Mouse (Mus musculus) midbrain, embryonic 16.5 days (tissue): ENCODE measurements around the gene Gata3. TPM values are rescaled to one million over a fixed set of nuclear protein-coding genes. Genes with fewer than 3 reads are reported as not detected.
A peak's percentile ranks its signal among the peaks of the same experiment; 100 is the strongest.

Experiments
- ATAC-seq: fragments of 200-750 bp; cut with Nextera tagmentation; 2 replicates; pipeline ENCODE4 v1.8.0; 2017; ENCODE audit warnings: moderate TSS enrichment
- H3K27ac ChIP-seq: fragments of 300-500 bp; sonication (generic); 2 replicates; pipeline ENCODE4 v1.5.1; 2014; ENCODE audit warnings: mild to moderate bottlenecking, low read length, mixed read lengths
- H3K27me3 ChIP-seq: fragments of 300-500 bp; sonication (generic); 2 replicates; pipeline ENCODE4 v1.6.1; 2014; ENCODE audit warnings: low read depth, low read length, mixed read lengths; ENCODE audit not compliant: control insufficient read depth, insufficient read depth
- H3K36me3 ChIP-seq: fragments of 300-500 bp; sonication (generic); 2 replicates; pipeline ENCODE4 v1.6.1; 2014; ENCODE audit warnings: mild to moderate bottlenecking, low read length, moderate library complexity, mixed read lengths; ENCODE audit not compliant: control insufficient read depth, insufficient read depth
- H3K4me1 ChIP-seq: fragments of 300-500 bp; sonication (generic); 2 replicates; pipeline ENCODE4 v1.6.1; 2014; ENCODE audit warnings: mild to moderate bottlenecking, low read length, mixed read lengths; ENCODE audit not compliant: control insufficient read depth, insufficient read depth
- H3K4me2 ChIP-seq: fragments of 300-500 bp; sonication (generic); 2 replicates; pipeline ENCODE4 v1.6.1; 2014; ENCODE audit warnings: mild to moderate bottlenecking, low read length, mixed read lengths
- H3K4me3 ChIP-seq: fragments of 300-500 bp; sonication (generic); 2 replicates; pipeline ENCODE4 v1.5.1; 2014; ENCODE audit warnings: low read depth, mild to moderate bottlenecking, low read length, moderate library complexity, mixed read lengths
- H3K9ac ChIP-seq: fragments of 300-500 bp; sonication (generic); 2 replicates; pipeline ENCODE4 v1.6.1; 2014; ENCODE audit warnings: low read depth, low read length, mixed read lengths
- H3K9me3 ChIP-seq: fragments of 300-500 bp; sonication (generic); replicated peaks from 2 replicates; pipeline ENCODE4 v1.6.1; 2014; ENCODE audit warnings: mild to moderate bottlenecking, low read length, mixed read lengths; ENCODE audit not compliant: control insufficient read depth, poor library complexity, severe bottlenecking
- WGBS: fragments of 180-500 bp; shearing (Covaris S2); extraction: QIAGEN DNeasy Blood & Tissue Kit; methylation state at CpG from one replicate; pipeline ENCODE4 v1.1.7; 2014; 5-methylcytosine and 5-hydroxymethylcytosine counted together
- polyA plus RNA-seq: library from polyadenylated mRNA; unstranded; fragments of >200 nt; fragmentation: Nextera tagmentation; extraction: Ambion mirVana; gene quantifications from 2 replicates; pipeline ENCODE4 v1.2.1, GENCODE M21; 2015

Gata3 gene
- polyA plus RNA-seq, 1 experiment from 2014 or later: 92.5 TPM

DNA sequence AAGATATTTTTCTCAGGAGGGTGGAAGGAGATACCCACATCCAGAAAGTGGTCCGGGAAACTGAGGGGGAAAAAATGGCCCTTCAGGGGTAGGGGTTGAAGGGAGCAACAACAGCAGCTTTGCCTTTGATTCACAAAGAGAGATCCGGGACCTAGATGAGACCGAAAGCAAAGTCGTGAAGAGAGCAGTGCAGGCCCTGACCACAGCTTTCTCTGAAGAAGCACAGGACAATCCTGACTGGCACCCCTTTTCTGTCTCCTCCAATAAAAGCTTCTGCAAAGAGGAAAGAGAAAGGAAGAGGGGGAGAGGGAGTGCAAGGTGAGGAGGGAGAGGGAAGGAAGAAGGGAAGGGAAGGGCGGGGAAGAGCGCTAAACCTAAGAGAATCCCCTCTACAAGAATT is 18.0 kb downstream of the Gata3 start:
- Histone ChIP-seq H3K4me1 (0 out of 2 replicates have a peak, but pooled peaks cover 5% of the 10 kb centered on the region), H3K27me3 (peaks cover 30% of the 10 kb centered on the region), H3K4me3 (peak overlapping the region; percentile 47), H3K36me3 (no peaks in the 10 kb centered on the region), H3K9me3 (no peaks in the 10 kb centered on the region), H3K9ac (peak overlapping the region; percentile 33; the same call in 1 of the 2 replicates), H3K27ac (peak overlapping the region; percentile 70), H3K4me2 (peak overlapping the region; percentile 68)
- ATAC-seq: no peak
- 21% methylated on average over 6 of the region's 6 CpGs for WGBS

GRCm38 (mm10) chr2:9871141-9871716 is 18.6 kb downstream of the Gata3 start:
- Histone ChIP-seq H3K4me1 (0 out of 2 replicates have a peak, but pooled peaks cover 5% of the 10 kb centered on the region), H3K27me3 (peaks cover 30% of the 10 kb centered on the region), H3K36me3 (no peaks in the 10 kb centered on the region), H3K9me3 (no peaks in the 10 kb centered on the region), H3K9ac (peak overlapping the region; percentile 43), H3K27ac (peak overlapping the region; percentile 70), H3K4me3 (peak overlapping the region; percentile 47), H3K4me2 (peak overlapping the region; percentile 68)
- 20% methylated on average over 4 of the region's 4 CpGs for WGBS
- ATAC-seq: no peak

- no peak for ATAC-seq
- WGBS: 74% methylated on average over 12 of the region's 12 CpGs
- Histone ChIP-seq H3K4me2 (no peak overlapping the region), H3K27me3 (peaks cover 15% of the 10 kb centered on the region), H3K9ac (no peak overlapping the region), H3K36me3 (no peaks in the 10 kb centered on the region), H3K4me3 (no peak overlapping the region), H3K4me1 (0 out of 2 replicates have a peak, but pooled peaks cover 2% of the 10 kb centered on the region), H3K27ac (no peak overlapping the region), H3K9me3 (no peaks in the 10 kb centered on the region)
Observed at GRCm38 (mm10) chr2:9867092-9867825, 22.6 kb downstream of the Gata3 start.

DNA sequence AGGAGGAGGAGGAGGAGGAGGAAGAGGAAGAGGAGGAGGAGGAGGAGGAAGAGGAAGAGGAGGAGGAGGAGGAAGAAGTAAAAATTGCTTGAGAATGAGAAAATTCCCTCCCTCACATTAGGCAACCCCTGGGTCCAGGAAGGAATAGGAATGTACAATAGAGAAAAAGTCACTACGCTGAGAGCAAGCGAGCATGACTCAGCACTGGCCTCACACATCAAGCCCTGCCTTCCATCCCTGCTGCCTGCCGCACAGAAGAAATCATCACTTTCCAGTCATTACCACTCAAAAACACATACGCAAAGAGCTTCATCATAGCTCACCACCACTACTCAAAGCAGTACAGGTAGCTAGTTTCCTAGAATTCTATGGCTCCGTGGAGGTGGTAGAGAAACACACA is 29.1 kb downstream of the Gata3 start:
- Histone ChIP-seq H3K4me3 (no peak overlapping the region), H3K36me3 (no peaks in the 10 kb centered on the region), H3K4me1 (no peaks in the 10 kb centered on the region), H3K27me3 (no peaks in the 10 kb centered on the region), H3K9me3 (no peaks in the 10 kb centered on the region), H3K4me2 (no peak overlapping the region), H3K27ac (no peak overlapping the region), H3K9ac (no peak overlapping the region)
- WGBS: 83% methylated on average over 5 of the region's 5 CpGs
- ATAC-seq: no peak

- Histone ChIP-seq H3K27ac (no peak overlapping the region), H3K9me3 (no peaks in the 10 kb centered on the region), H3K9ac (no peak overlapping the region), H3K36me3 (no peaks in the 10 kb centered on the region), H3K4me2 (no peak overlapping the region), H3K27me3 (no peaks in the 10 kb centered on the region), H3K4me1 (peaks cover 3% of the 10 kb centered on the region; the same call in 1 of the 2 replicates), H3K4me3 (no peak overlapping the region)
- 30% methylated on average over 4 of the region's 4 CpGs for WGBS
- ATAC-seq: no peak
Observed at GRCm38 (mm10) chr2:9855861-9856260, 34.0 kb downstream of the Gata3 start.

DNA sequence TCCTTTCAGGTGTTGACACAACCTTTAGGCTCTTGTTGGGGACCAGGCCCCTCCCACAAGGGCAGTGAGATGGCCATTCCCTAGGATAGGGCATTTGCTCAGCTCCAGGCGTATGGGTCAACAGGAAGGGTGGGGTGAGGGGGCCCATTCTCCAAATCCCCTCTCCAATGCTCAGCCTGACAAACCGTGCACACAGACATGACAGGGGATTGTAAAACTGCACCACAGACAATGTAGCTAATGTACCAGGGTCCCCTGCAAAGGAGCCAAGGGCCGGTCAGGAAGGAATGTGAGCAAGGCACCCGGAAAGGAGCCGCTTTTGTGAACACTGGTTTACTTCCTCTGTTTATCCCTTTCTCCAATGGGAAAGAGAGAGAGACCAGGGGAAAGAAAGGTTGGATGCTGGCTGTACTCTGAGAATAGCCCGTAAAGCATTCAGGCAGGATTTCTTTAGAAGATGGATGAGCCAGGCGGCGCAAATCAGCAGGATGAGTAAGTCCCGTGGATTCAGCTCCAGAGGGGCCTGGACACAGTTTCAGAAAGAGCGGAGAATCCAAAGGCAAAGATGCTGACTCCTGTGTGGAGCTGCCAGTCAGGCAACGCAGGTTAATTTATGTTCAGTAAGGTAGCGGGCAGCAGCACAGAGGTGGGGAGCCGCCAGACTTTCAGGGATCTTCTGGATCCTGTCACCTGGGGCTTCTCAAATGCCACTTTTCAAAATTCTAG is 36.8 kb downstream of the Gata3 start:
- Histone ChIP-seq H3K27me3 (no peaks in the 10 kb centered on the region), H3K27ac (no peak overlapping the region), H3K9ac (peak overlapping the region; percentile 17; the same call in 1 of the 2 replicates), H3K36me3 (no peaks in the 10 kb centered on the region), H3K9me3 (no peaks in the 10 kb centered on the region), H3K4me1 (peaks cover 3% of the 10 kb centered on the region; the same call in 1 of the 2 replicates), H3K4me3 (no peak overlapping the region), H3K4me2 (peak overlapping the region; percentile 24)
- 27% methylated on average over 13 of the region's 13 CpGs for WGBS
- peak; percentile 67 for ATAC-seq

GRCm38 (mm10) chr2:9835195-9835594 is 54.6 kb downstream of the Gata3 start:
- WGBS: 72% methylated on average over 7 of the region's 7 CpGs
- ATAC-seq: no peak

GRCm38 (mm10) chr2:9833712-9834111 is 56.1 kb downstream of the Gata3 start:
- Histone ChIP-seq H3K4me3 (no peak overlapping the region), H3K27me3 (no peaks in the 10 kb centered on the region), H3K4me2 (no peak overlapping the region), H3K9ac (no peak overlapping the region), H3K36me3 (no peaks in the 10 kb centered on the region), H3K27ac (no peak overlapping the region), H3K9me3 (no peaks in the 10 kb centered on the region), H3K4me1 (no peaks in the 10 kb centered on the region)
- WGBS: 92% methylated on average over 7 of the region's 7 CpGs
- no peak for ATAC-seq

More at GRCm38 (mm10) chr2:9835195-9835594, 54.6 kb downstream of the Gata3 start:
- Histone ChIP-seq H3K36me3 (no peaks in the 10 kb centered on the region), H3K4me1 (no peaks in the 10 kb centered on the region), H3K9ac (no peak overlapping the region), H3K4me3 (no peak overlapping the region), H3K27me3 (no peaks in the 10 kb centered on the region), H3K27ac (no peak overlapping the region), H3K9me3 (no peaks in the 10 kb centered on the region), H3K4me2 (no peak overlapping the region)

DNA sequence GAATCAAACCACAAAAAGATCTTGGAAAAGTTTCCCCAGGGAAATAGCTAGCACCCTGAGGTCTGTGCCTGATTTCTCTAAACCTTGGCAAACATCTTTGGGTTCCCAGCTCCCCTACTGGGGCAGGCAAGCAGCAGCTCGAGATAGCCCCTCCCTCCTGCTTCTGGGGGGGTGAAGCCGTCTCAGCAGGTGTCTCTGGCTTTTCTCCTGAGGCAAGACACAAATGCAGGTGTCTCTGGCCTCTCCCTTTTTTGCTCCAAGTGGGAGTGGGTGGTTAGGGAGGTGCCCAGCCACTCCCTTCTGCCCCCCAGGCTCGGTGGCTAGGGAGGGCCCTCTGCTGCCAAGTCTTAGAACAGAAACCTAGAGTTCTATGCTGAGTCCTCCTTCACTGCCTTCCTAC is 62.2 kb downstream of the Gata3 start:
- Histone ChIP-seq H3K9ac (no peak overlapping the region), H3K4me3 (no peak overlapping the region), H3K4me1 (no peaks in the 10 kb centered on the region), H3K4me2 (no peak overlapping the region), H3K27me3 (no peaks in the 10 kb centered on the region), H3K27ac (no peak overlapping the region), H3K36me3 (no peaks in the 10 kb centered on the region), H3K9me3 (no peaks in the 10 kb centered on the region)
- 31% methylated on average over 3 of the region's 3 CpGs for WGBS
- ATAC-seq: no peak
